Mouse (Mus musculus): ENCODE data around the gene Itpr1. TPM values are rescaled to one million over a fixed set of nuclear protein-coding genes. Genes with fewer than 3 reads are reported as not detected.

Itpr1 gene
- polyA plus RNA-seq, 1 experiment from 2014 or later, result 16.6 TPM

- 25% methylated on average over 3 of the region's 3 CpGs for WGBS
- no peaks in the 10 kb centered on the region for H3K9me3 ChIP-seq (ENCODE audit: control insufficient read depth, low read length)
- peaks cover 37% of the 10 kb centered on the region for H3K36me3 ChIP-seq (ENCODE audit: control insufficient read depth, insufficient read depth, low read length)
- no peak overlapping the region for H3K27ac ChIP-seq (replicated peaks in 1 of 2; ENCODE audit: control insufficient read depth in 1 of 2, insufficient read depth in 1 of 2, low read depth in 2 of 2, low read length in 2 of 2)
- H3K4me3 ChIP-seq (ENCODE audit: control insufficient read depth in 1 of 2, insufficient read depth in 1 of 2, low read depth in 1 of 2, low read length in 2 of 2), result no peak overlapping the region
- ATAC-seq (ENCODE audit: insufficient number of reproducible peaks, insufficient read depth, low FRiP score, low read depth), result no peak
- no peak overlapping the region for H3K9ac ChIP-seq (ENCODE audit: low read length)
- H3K27me3 ChIP-seq (ENCODE audit: control insufficient read depth, insufficient read depth, low read length), result no peaks in the 10 kb centered on the region
- H3K4me1 ChIP-seq (ENCODE audit: control insufficient read depth in 2 of 2, insufficient read depth in 2 of 2, low read length in 2 of 2), result peaks cover 9 to 25% of the 10 kb centered on the region in 2 experiments
- H3K4me2 ChIP-seq (ENCODE audit: low read length), result no peak overlapping the region
Observed at GRCm38 (mm10) chr6:108472748-108473147, 259.9 kb downstream of the Itpr1 start.

GRCm38 (mm10) chr6:108476797-108477235, 263.9 kb downstream of the Itpr1 start:
- WGBS, result 53% methylated on average over 8 of the region's 8 CpGs

GRCm38 (mm10) chr6:108477602-108478001, 264.7 kb downstream of the Itpr1 start:
- Histone ChIP-seq H3K4me2 (ENCODE audit: low read length) (no peak overlapping the region), H3K4me1 (ENCODE audit: control insufficient read depth in 2 of 2, insufficient read depth in 2 of 2, low read length in 2 of 2) (peaks cover 4 to 16% of the 10 kb centered on the region in 2 experiments), H3K27me3 (ENCODE audit: control insufficient read depth, insufficient read depth, low read length) (no peaks in the 10 kb centered on the region), H3K9ac (ENCODE audit: low read length) (no peak overlapping the region), H3K36me3 (ENCODE audit: control insufficient read depth, insufficient read depth, low read length) (peaks cover 52% of the 10 kb centered on the region), H3K27ac (replicated peaks in 1 of 2; ENCODE audit: control insufficient read depth in 1 of 2, insufficient read depth in 1 of 2, low read depth in 2 of 2, low read length in 2 of 2) (peak overlapping the region in 1 of 2 experiments; percentile 30; a peak in 1 of 4 replicates), H3K9me3 (ENCODE audit: control insufficient read depth, low read length) (no peaks in the 10 kb centered on the region), H3K4me3 (ENCODE audit: control insufficient read depth in 1 of 2, insufficient read depth in 1 of 2, low read depth in 1 of 2, low read length in 2 of 2) (no peak overlapping the region)
- WGBS, result 83% methylated on average over 6 of the region's 6 CpGs
- no peak for ATAC-seq (ENCODE audit: insufficient number of reproducible peaks, insufficient read depth, low FRiP score, low read depth)

More at GRCm38 (mm10) chr6:108476797-108477235, 263.9 kb downstream of the Itpr1 start:
- peak overlapping the region; percentile 30 to 40 for H3K27ac ChIP-seq (replicated peaks in 1 of 2; ENCODE audit: control insufficient read depth in 1 of 2, insufficient read depth in 1 of 2, low read depth in 2 of 2, low read length in 2 of 2)
- no peak overlapping the region for H3K9ac ChIP-seq (ENCODE audit: low read length)
- no peak for ATAC-seq (ENCODE audit: insufficient number of reproducible peaks, insufficient read depth, low FRiP score, low read depth)
- no peak overlapping the region for H3K4me3 ChIP-seq (ENCODE audit: control insufficient read depth in 1 of 2, insufficient read depth in 1 of 2, low read depth in 1 of 2, low read length in 2 of 2)
- no peaks in the 10 kb centered on the region for H3K9me3 ChIP-seq (ENCODE audit: control insufficient read depth, low read length)
- H3K4me2 ChIP-seq (ENCODE audit: low read length), result no peak overlapping the region
- peaks cover 4 to 18% of the 10 kb centered on the region in 2 experiments for H3K4me1 ChIP-seq (ENCODE audit: control insufficient read depth in 2 of 2, insufficient read depth in 2 of 2, low read length in 2 of 2)
- H3K36me3 ChIP-seq (ENCODE audit: control insufficient read depth, insufficient read depth, low read length), result peaks cover 47% of the 10 kb centered on the region
- H3K27me3 ChIP-seq (ENCODE audit: control insufficient read depth, insufficient read depth, low read length), result no peaks in the 10 kb centered on the region

GRCm38 (mm10) chr6:108481190-108481589, 268.3 kb downstream of the Itpr1 start:
- peaks cover 57% of the 10 kb centered on the region for H3K36me3 ChIP-seq (ENCODE audit: control insufficient read depth, insufficient read depth, low read length)
- H3K27ac ChIP-seq (replicated peaks in 1 of 2; ENCODE audit: control insufficient read depth in 1 of 2, insufficient read depth in 1 of 2, low read depth in 2 of 2, low read length in 2 of 2), result no peak overlapping the region
- H3K4me1 ChIP-seq (ENCODE audit: control insufficient read depth in 2 of 2, insufficient read depth in 2 of 2, low read length in 2 of 2), result peaks cover 4 to 13% of the 10 kb centered on the region in 2 experiments
- no peak overlapping the region for H3K4me2 ChIP-seq (ENCODE audit: low read length)
- H3K27me3 ChIP-seq (ENCODE audit: control insufficient read depth, insufficient read depth, low read length), result no peaks in the 10 kb centered on the region
- no peak for ATAC-seq (ENCODE audit: insufficient number of reproducible peaks, insufficient read depth, low FRiP score, low read depth)
- H3K9ac ChIP-seq (ENCODE audit: low read length), result no peak overlapping the region
- 81% methylated on average over 4 of the region's 4 CpGs for WGBS
- H3K9me3 ChIP-seq (ENCODE audit: control insufficient read depth, low read length), result no peaks in the 10 kb centered on the region
- H3K4me3 ChIP-seq (ENCODE audit: control insufficient read depth in 1 of 2, insufficient read depth in 1 of 2, low read depth in 1 of 2, low read length in 2 of 2), result no peak overlapping the region

- H3K36me3 ChIP-seq (ENCODE audit: control insufficient read depth, insufficient read depth, low read length), result peaks cover 59% of the 10 kb centered on the region
- no peak overlapping the region for H3K4me3 ChIP-seq (ENCODE audit: control insufficient read depth in 1 of 2, insufficient read depth in 1 of 2, low read depth in 1 of 2, low read length in 2 of 2)
- no peak overlapping the region for H3K4me2 ChIP-seq (ENCODE audit: low read length)
- H3K27me3 ChIP-seq (ENCODE audit: control insufficient read depth, insufficient read depth, low read length), result no peaks in the 10 kb centered on the region
- H3K27ac ChIP-seq (replicated peaks in 1 of 2; ENCODE audit: control insufficient read depth in 1 of 2, insufficient read depth in 1 of 2, low read depth in 2 of 2, low read length in 2 of 2), result no peak overlapping the region
- H3K9me3 ChIP-seq (ENCODE audit: control insufficient read depth, low read length), result no peaks in the 10 kb centered on the region
- 82% methylated on average over 5 of the region's 5 CpGs for WGBS
- no peaks in the 10 kb centered on the region; a peak in 2 of 4 replicates for H3K4me1 ChIP-seq (ENCODE audit: control insufficient read depth in 2 of 2, insufficient read depth in 2 of 2, low read length in 2 of 2)
- no peak overlapping the region for H3K9ac ChIP-seq (ENCODE audit: low read length)
- ATAC-seq (ENCODE audit: insufficient number of reproducible peaks, insufficient read depth, low FRiP score, low read depth), result no peak
Observed at GRCm38 (mm10) chr6:108482464-108482863, 269.6 kb downstream of the Itpr1 start.

- no peak overlapping the region for H3K4me3 ChIP-seq (ENCODE audit: control insufficient read depth in 1 of 2, insufficient read depth in 1 of 2, low read depth in 1 of 2, low read length in 2 of 2)
- H3K27ac ChIP-seq (replicated peaks in 1 of 2; ENCODE audit: control insufficient read depth in 1 of 2, insufficient read depth in 1 of 2, low read depth in 2 of 2, low read length in 2 of 2), result no peak overlapping the region
- no peak overlapping the region for H3K9ac ChIP-seq (ENCODE audit: low read length)
- 93% methylated on average over 7 of the region's 7 CpGs for WGBS
- H3K36me3 ChIP-seq (ENCODE audit: control insufficient read depth, insufficient read depth, low read length), result peaks cover 78% of the 10 kb centered on the region
- H3K27me3 ChIP-seq (ENCODE audit: control insufficient read depth, insufficient read depth, low read length), result no peaks in the 10 kb centered on the region
- no peaks in the 10 kb centered on the region for H3K9me3 ChIP-seq (ENCODE audit: control insufficient read depth, low read length)
- no peaks in the 10 kb centered on the region for H3K4me1 ChIP-seq (ENCODE audit: control insufficient read depth in 2 of 2, insufficient read depth in 2 of 2, low read length in 2 of 2)
- ATAC-seq (ENCODE audit: insufficient number of reproducible peaks, insufficient read depth, low FRiP score, low read depth), result no peak
- no peak overlapping the region for H3K4me2 ChIP-seq (ENCODE audit: low read length)
Observed at GRCm38 (mm10) chr6:108486212-108486992, 273.5 kb downstream of the Itpr1 start.

- no peak overlapping the region for H3K4me3 ChIP-seq (ENCODE audit: control insufficient read depth in 1 of 2, insufficient read depth in 1 of 2, low read depth in 1 of 2, low read length in 2 of 2)
- H3K4me2 ChIP-seq (ENCODE audit: low read length), result no peak overlapping the region
- H3K9ac ChIP-seq (ENCODE audit: low read length), result no peak overlapping the region
- no peaks in the 10 kb centered on the region for H3K27me3 ChIP-seq (ENCODE audit: control insufficient read depth, insufficient read depth, low read length)
- WGBS, result 70% methylated on average over 10 of the region's 10 CpGs
- H3K36me3 ChIP-seq (ENCODE audit: control insufficient read depth, insufficient read depth, low read length), result peaks cover 78% of the 10 kb centered on the region
- H3K9me3 ChIP-seq (ENCODE audit: control insufficient read depth, low read length), result no peaks in the 10 kb centered on the region
- no peak overlapping the region for H3K27ac ChIP-seq (replicated peaks in 1 of 2; ENCODE audit: control insufficient read depth in 1 of 2, insufficient read depth in 1 of 2, low read depth in 2 of 2, low read length in 2 of 2)
- ATAC-seq (ENCODE audit: insufficient number of reproducible peaks, insufficient read depth, low FRiP score, low read depth), result no peak
- peaks cover 4 to 7% of the 10 kb centered on the region in 2 experiments; a peak in 3 of 4 replicates for H3K4me1 ChIP-seq (ENCODE audit: control insufficient read depth in 2 of 2, insufficient read depth in 2 of 2, low read length in 2 of 2)
Observed at GRCm38 (mm10) chr6:108487300-108487835, 274.5 kb downstream of the Itpr1 start.

All from heart, embryonic 14.5 days (tissue).